Mouse (Mus musculus) frontal cortex, adult 2 months (tissue): ENCODE measurements around the gene Pdk2. TPM values are rescaled to one million over a fixed set of nuclear protein-coding genes. Genes with fewer than 3 reads are reported as not detected.

ENCODE experiments used
- DNase-seq, 2 experiments: peaks; one replicate each; pipeline ENCODE4 v3.0.0; 2022; ENCODE audit warnings: low spot score in 1 of 2; ENCODE audit errors: extremely low spot score in 1 of 2
- polyA plus RNA-seq: library from polyadenylated mRNA; depleted of rRNA; stranded (reverse); fragments of >200 nt; gene quantifications from 2 replicates; pipeline ENCODE4 v1.2.3, GENCODE M21; 2012

Gene Pdk2
- polyA plus RNA-seq, 1 experiment, result 88.7 TPM

GRCm38 (mm10) chr11:95006038-95006437 lies 35.1 kb downstream of the Pdk2 start:
- no peak for DNase-seq

GRCm38 (mm10) chr11:95004937-95005198 lies 36.3 kb downstream of the Pdk2 start:
- DNase-seq, result no peak

DNA sequence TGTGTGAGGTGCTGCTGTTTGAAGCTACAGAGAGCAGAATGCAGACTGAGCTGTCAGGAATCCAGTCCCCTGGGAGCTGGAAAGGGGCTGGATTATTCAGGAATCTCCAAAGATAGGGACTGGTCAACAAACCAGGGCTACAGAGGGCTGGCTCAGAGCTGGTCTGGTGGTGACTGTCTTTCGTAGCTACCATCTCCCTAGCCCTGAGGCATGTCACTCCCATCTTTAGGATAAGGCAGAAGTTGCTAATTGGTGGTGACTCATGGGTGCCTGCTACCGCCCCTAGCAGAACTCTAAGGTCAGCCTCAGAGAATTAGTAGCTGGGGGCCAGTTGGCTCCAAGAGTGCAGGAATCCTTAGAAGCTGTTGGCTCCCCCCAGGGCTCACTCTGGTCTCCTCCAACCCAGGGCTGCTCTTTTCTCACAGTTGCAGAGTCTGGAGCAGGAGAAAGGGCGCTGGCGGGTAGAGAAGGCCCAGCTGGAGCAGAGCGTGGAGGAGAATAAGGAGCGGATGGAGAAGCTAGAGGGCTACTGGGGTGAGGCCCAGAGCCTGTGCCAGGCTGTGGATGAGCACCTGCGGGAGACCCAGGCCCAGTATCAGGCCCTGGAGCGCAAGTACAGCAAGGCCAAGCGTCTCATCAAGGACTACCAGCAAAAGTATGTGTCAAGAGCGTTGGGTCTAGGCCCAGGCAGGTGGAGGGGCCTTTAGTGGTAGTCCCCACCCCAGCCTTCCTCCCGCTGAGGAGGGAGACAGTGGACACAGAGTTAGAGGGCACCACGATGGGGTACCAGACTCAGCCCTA lies 36.8 kb downstream of the Pdk2 start:
- DNase-seq, result no peak

DNA sequence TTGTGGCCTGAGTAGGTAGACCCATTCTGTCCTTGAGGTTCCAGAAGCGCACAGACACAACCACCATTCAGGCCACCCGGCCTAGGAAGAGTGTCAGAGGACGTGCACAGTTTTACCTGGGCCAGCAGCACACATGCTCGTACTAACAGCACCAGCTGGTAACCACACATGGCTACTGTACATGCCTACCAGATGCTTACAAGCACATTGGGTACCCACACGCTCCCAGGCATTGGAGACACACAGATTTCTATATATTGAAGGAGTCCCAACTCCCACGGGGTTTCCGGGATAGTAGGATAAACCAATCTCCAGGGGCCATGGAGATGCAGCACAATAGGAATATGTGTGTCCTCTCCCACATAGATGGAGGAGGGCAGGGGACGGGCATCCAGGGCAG lies 38.4 kb downstream of the Pdk2 start:
- DNase-seq, result no peak

- no peak for DNase-seq
Observed at GRCm38 (mm10) chr11:95001584-95002347, 39.4 kb downstream of the Pdk2 start.

DNA sequence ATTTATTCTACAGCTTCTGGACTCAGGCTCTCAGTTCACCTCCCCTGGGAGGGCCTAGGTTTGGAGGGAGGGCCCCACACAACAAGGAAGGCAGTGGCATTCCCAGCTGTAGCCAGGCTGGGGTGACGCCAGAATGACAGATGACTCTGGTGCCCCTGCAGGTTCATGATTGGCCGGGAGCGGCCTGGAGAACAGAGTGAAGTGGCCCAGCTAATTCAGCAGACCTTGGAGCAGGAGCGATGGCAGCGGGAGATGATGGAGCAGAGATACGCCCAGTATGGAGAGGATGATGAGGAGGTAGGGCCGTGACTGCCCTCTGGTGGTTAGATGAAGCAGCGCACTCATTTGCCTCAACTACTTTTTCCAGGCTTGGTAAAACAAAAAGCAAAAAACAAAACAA lies 40.1 kb downstream of the Pdk2 start:
- DNase-seq, result peak in 1 of 2 experiments; percentile 83

DNA sequence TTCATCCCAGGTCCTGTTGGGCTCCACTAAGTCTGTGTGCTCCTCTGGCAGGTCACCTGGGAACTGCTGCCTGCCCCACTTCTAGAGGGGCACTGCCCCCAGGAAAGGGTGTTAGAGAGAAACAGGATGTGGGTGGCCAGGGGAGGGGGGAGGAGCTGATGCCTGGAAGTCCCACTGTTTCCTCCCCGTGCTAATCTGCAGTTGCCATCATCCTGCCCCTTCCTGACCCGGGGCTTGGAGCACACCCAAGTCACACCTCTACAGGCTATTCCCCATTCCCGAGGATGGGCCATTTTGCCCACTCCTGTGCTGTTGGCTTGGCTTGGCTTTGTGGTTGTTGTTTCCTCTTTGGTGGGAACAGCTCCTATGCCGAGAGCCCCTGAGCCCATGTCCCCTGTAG lies 40.6 kb downstream of the Pdk2 start:
- no peak for DNase-seq

DNA sequence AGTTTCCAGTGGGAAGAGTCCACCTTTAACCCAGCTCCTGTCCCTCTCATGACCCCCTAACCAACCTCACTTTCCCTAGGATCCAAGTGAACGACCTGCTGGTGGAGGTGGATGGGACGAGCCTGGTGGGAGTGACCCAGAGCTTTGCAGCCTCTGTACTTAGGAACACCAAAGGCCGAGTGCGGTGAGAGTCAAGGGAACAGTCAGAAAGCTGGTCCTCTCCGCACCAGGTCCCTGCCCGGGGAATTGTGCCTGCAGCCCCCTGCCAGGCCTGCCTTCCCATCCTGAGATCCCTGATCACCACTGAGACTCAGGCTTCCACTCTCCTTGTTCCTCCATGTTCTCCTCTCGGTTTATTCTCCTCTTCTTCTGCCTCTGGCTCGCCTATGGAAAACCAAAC lies 41.0 kb downstream of the Pdk2 start:
- DNase-seq, result no peak

DNA sequence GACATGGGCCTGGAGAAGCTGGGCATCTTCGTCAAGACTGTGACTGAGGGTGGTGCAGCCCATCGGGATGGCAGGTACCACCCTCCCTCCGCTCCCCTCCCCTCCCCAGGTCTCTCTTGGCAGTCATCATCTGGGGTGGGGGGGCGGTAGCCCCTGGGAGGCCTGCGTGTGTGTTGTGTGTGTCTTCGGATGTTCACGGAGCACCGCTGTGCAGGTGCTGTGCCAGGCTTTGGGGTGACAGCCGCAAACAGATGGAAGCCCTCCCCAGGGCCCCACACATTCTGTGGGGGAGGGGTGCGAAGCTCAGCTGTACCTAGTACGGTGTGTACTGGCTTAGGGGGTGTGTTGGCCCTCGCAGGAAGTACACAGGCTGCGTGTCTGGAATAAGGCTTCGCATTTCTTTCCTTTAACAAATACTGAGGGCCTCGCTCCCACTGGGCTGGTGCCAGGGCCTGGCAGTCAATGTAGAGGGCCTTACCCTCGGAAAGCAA lies 43.1 kb downstream of the Pdk2 start:
- DNase-seq, result peak in 1 of 2 experiments; percentile 64

DNA sequence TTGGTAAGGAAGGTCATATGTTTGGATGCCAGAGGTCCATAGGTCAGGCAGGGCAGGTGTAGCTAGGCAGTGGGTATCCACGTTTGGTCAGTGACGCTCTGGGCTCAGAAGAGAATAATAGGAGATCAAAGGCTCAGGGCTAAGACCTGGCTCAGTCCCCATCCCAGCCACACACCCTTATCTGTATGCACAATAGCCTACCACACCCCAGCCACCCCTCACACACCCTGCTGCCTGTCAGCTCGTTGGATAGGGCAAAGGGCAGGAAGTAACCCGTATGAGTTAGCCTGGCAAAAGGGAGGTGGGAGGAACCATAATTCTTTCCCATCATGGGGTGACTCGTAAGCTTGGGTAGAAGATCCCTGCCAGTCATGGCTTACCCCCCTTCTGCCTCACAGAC lies 43.6 kb downstream of the Pdk2 start:
- DNase-seq, result no peak

DNA sequence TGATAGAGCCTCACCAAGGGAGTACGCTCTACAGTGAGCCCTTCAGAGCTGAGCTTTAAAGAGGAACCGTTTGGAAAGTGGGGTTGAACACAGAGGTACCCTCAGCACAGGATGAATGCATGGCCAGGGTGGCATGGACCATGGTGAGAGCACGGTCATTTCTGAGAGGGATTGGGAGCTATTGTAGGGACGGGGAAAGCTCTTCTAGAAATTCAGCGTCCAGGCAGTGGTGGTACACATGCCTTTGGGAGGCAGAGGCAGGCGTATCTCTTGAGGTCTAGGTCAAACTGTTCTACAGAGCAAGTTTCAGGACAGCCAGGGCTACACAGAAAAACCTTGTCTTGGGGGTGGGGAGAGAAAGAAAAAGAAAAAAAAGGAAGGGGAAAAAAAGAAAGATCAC lies 44.2 kb downstream of the Pdk2 start:
- no peak for DNase-seq

DNA sequence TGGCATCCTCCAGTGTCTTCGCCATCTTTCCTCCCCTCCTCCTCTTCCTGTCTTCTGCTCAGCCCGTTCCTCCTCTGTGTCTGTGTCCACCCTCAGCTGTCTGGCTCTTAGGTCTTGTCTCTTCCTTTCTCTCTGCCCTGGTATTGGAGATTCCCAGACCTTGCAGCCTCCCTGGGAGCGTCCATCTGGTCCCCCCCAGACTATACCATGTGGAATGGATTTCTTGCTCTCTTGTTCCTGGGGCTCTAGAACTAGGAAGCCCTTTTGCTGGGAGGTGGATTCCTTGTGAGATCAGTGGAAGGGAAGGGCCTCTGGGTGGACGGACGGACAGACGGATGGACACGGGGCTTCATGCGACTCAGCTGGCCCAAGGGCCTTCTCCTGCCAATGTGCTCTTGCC lies 45.1 kb downstream of the Pdk2 start:
- DNase-seq, result no peak

- no peak for DNase-seq
Observed at GRCm38 (mm10) chr11:94994947-94995772, 46.0 kb downstream of the Pdk2 start.

DNA sequence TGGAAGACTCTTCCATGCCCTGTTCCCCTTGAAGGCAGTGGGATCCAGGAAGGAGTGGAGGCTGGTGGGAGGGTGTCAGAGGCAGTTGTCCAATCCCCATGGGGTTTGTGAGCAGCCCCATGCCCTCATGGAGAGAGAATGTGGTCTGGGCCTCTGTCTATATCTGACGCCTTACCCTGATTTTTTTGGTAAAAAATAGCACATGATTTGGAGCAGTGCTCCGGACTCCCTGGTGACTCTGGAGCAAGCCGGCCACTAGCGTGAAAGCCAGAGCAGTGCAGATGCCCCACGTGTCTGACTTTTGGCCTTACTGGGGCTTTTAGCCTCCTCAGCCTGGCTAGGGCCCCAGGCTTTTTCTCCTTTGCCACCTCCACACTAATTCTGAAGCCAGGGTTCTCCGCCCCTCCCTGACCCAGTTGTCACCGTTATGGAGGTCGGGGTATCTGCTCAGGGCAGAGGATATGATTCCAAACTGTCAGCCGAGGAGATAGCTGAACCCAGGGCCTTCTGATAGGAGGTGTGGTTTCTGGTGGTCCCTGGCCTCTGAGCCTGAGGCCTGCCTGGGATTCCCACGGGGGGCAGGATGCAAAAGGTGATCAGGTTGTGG lies 46.8 kb downstream of the Pdk2 start:
- no peak for DNase-seq

GRCm38 (mm10) chr11:94992754-94993606 lies 48.2 kb downstream of the Pdk2 start:
- DNase-seq, result no peak

DNA sequence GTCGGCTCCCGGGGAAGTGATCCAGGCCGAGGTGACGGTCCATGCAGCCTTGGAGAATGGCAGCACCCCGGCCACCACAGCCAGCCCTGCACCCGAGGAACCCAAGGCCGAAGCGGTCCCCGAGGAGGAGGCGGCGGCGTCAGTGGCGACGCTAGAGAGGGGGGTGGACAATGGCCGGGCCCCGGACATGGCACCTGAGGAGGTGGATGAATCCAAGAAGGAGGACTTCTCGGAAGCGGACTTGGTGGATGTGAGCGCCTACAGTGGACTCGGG lies 48.7 kb downstream of the Pdk2 start:
- DNase-seq, result no peak

- no peak for DNase-seq
Observed at GRCm38 (mm10) chr11:94991641-94992479, 49.3 kb downstream of the Pdk2 start.

DNA sequence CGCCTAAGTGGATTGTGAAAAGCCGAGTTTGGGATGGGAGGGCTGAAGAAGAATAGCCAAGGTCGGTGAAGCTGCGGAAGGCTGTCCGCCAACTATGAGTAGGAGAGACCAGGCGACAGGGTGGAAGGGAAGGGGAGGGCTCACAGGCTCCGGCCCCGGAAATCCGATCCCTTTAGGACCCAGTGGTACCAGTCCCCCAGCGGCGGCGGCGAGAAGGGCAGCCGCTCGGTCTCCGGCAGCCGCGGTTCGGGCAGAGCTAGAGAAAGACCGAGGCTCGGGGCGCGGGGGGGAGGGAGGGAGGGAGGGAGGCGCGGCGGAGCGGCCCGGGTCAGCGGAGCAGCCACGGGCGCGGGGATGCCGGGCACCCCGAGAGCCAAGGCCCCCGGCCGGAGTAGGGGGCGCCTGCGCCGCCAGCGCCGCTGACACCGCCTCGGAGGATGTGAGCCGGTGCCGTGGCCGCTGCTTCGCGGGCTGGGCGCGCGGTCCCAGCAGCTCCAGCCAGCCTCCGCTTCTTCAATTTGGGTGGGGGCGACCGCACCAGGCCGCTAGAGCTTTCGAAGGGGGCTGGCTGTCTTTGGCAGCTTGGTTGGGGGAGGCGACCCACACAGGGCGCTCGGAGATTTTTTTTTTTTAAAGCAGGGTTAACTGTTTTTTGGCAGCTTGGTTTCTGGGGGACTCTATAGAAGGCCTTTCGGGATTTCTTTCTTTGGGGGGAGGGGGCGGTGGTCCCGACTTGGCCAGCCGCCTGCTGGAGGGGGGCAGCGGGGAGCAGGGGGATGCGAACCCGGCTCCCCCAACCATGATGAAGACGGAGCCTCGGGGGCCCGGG lies 50.2 kb downstream of the Pdk2 start, which contains the start of gene Ppp1r9b:
TSS of gene Ppp1r9b (plus strand) at position 287 of the 829 bp plus-strand sequence.
- DNase-seq, result peak; percentile 84 to 94
